Mouse (Mus musculus): Measurements from ENCODE around the gene Gm49361. TPM values are rescaled to one million over a fixed set of nuclear protein-coding genes. Genes with fewer than 3 reads are reported as not detected.
A peak's percentile ranks its signal among the peaks of the same experiment; 100 is the strongest.

The Gm49361 gene
- polyA plus RNA-seq, 1 experiment from 2014 or later, result not detected

GRCm38 (mm10) chr14:57737089-57737488, 8.8 kb downstream of the Gm49361 start:
- no peaks in the 10 kb centered on the region for H3K9me3 ChIP-seq (ENCODE audit: control insufficient read depth, low read length)
- no peak for ATAC-seq (ENCODE audit: low FRiP score, low TSS enrichment)
- H3K27me3 ChIP-seq (ENCODE audit: control insufficient read depth, insufficient read depth, low read length), result no peaks in the 10 kb centered on the region
- H3K4me1 ChIP-seq (ENCODE audit: control insufficient read depth, insufficient read depth, low read length), result peaks cover 26% of the 10 kb centered on the region
- H3K27ac ChIP-seq (ENCODE audit: low read depth, low read length), result no peak overlapping the region
- no peak overlapping the region for H3K4me2 ChIP-seq (replicated peaks; ENCODE audit: low read depth, low read length)
- no peaks in the 10 kb centered on the region for H3K36me3 ChIP-seq (ENCODE audit: control insufficient read depth, insufficient read depth, low read length)
- no peak overlapping the region for H3K9ac ChIP-seq (ENCODE audit: low read depth, low read length)
- H3K4me3 ChIP-seq (ENCODE audit: low read length), result no peak overlapping the region

- H3K27me3 ChIP-seq (ENCODE audit: control insufficient read depth, insufficient read depth, low read length), result no peaks in the 10 kb centered on the region
- ATAC-seq (ENCODE audit: low FRiP score, low TSS enrichment), result no peak
- 67% methylated on average over 4 of the region's 4 CpGs for WGBS
Measured at GRCm38 (mm10) chr14:57736141-57736540, 9.8 kb downstream of the Gm49361 start.

GRCm38 (mm10) chr14:57732668-57733293, 13.1 kb downstream of the Gm49361 start:
- Histone ChIP-seq H3K27ac (ENCODE audit: low read depth, low read length) (no peak overlapping the region), H3K36me3 (ENCODE audit: control insufficient read depth, insufficient read depth, low read length) (peaks cover 2% of the 10 kb centered on the region; the same call in 1 of the 2 replicates), H3K9me3 (ENCODE audit: control insufficient read depth, low read length) (no peaks in the 10 kb centered on the region), H3K4me3 (ENCODE audit: low read length) (no peak overlapping the region), H3K9ac (ENCODE audit: low read depth, low read length) (no peak overlapping the region), H3K4me2 (replicated peaks; ENCODE audit: low read depth, low read length) (no peak overlapping the region), H3K4me1 (ENCODE audit: control insufficient read depth, insufficient read depth, low read length) (peaks cover 43% of the 10 kb centered on the region), H3K27me3 (ENCODE audit: control insufficient read depth, insufficient read depth, low read length) (no peaks in the 10 kb centered on the region)
- no peak for ATAC-seq (ENCODE audit: low FRiP score, low TSS enrichment)
- 50% methylated on average over 6 of the region's 6 CpGs for WGBS

More at GRCm38 (mm10) chr14:57736141-57736540, 9.8 kb downstream of the Gm49361 start:
- peaks cover 2% of the 10 kb centered on the region; the same call in 1 of the 2 replicates for H3K36me3 ChIP-seq (ENCODE audit: control insufficient read depth, insufficient read depth, low read length)
- peaks cover 26% of the 10 kb centered on the region for H3K4me1 ChIP-seq (ENCODE audit: control insufficient read depth, insufficient read depth, low read length)
- H3K4me2 ChIP-seq (replicated peaks; ENCODE audit: low read depth, low read length), result no peak overlapping the region
- no peak overlapping the region for H3K9ac ChIP-seq (ENCODE audit: low read depth, low read length)
- H3K9me3 ChIP-seq (ENCODE audit: control insufficient read depth, low read length), result no peaks in the 10 kb centered on the region
- no peak overlapping the region for H3K4me3 ChIP-seq (ENCODE audit: low read length)
- H3K27ac ChIP-seq (ENCODE audit: low read depth, low read length), result no peak overlapping the region

GRCm38 (mm10) chr14:57730527-57730926, 15.4 kb downstream of the Gm49361 start:
- Histone ChIP-seq H3K4me3 (ENCODE audit: low read length) (no peak overlapping the region), H3K4me1 (ENCODE audit: control insufficient read depth, insufficient read depth, low read length) (peaks cover 28% of the 10 kb centered on the region), H3K9ac (ENCODE audit: low read depth, low read length) (peak overlapping the region; percentile 35; the same call in 1 of the 2 replicates), H3K4me2 (replicated peaks; ENCODE audit: low read depth, low read length) (peak overlapping the region; percentile 9; the same call in 1 of the 2 replicates), H3K27me3 (ENCODE audit: control insufficient read depth, insufficient read depth, low read length) (no peaks in the 10 kb centered on the region), H3K36me3 (ENCODE audit: control insufficient read depth, insufficient read depth, low read length) (peaks cover 2% of the 10 kb centered on the region; the same call in 1 of the 2 replicates), H3K9me3 (ENCODE audit: control insufficient read depth, low read length) (peaks cover 4% of the 10 kb centered on the region; the same call in 1 of the 2 replicates), H3K27ac (ENCODE audit: low read depth, low read length) (peak overlapping the region; percentile 88)
- 38% methylated on average over 9 of the region's 9 CpGs for WGBS
- peak; percentile 56 for ATAC-seq (ENCODE audit: low FRiP score, low TSS enrichment)

- peak overlapping the region; percentile 88 for H3K27ac ChIP-seq (ENCODE audit: low read depth, low read length)
- peaks cover 4% of the 10 kb centered on the region; the same call in 1 of the 2 replicates for H3K9me3 ChIP-seq (ENCODE audit: control insufficient read depth, low read length)
- peak overlapping the region; percentile 35; the same call in 1 of the 2 replicates for H3K9ac ChIP-seq (ENCODE audit: low read depth, low read length)
- ATAC-seq (ENCODE audit: low FRiP score, low TSS enrichment), result peak; percentile 51; the same call in 1 of the 2 replicates
- WGBS, result 54% methylated on average over 5 of the region's 5 CpGs
- H3K4me3 ChIP-seq (ENCODE audit: low read length), result no peak overlapping the region
- peaks cover 2% of the 10 kb centered on the region; the same call in 1 of the 2 replicates for H3K36me3 ChIP-seq (ENCODE audit: control insufficient read depth, insufficient read depth, low read length)
- peaks cover 23% of the 10 kb centered on the region for H3K4me1 ChIP-seq (ENCODE audit: control insufficient read depth, insufficient read depth, low read length)
- H3K27me3 ChIP-seq (ENCODE audit: control insufficient read depth, insufficient read depth, low read length), result no peaks in the 10 kb centered on the region
- peak overlapping the region; percentile 9; the same call in 1 of the 2 replicates for H3K4me2 ChIP-seq (replicated peaks; ENCODE audit: low read depth, low read length)
Measured at GRCm38 (mm10) chr14:57729975-57730499, 15.9 kb downstream of the Gm49361 start.

- Histone ChIP-seq H3K4me2 (replicated peaks; ENCODE audit: low read depth, low read length) (no peak overlapping the region), H3K9ac (ENCODE audit: low read depth, low read length) (no peak overlapping the region), H3K9me3 (ENCODE audit: control insufficient read depth, low read length) (peaks cover 4% of the 10 kb centered on the region; the same call in 1 of the 2 replicates), H3K27ac (ENCODE audit: low read depth, low read length) (peak overlapping the region; percentile 88), H3K27me3 (ENCODE audit: control insufficient read depth, insufficient read depth, low read length) (no peaks in the 10 kb centered on the region), H3K4me3 (ENCODE audit: low read length) (no peak overlapping the region), H3K4me1 (ENCODE audit: control insufficient read depth, insufficient read depth, low read length) (peaks cover 22% of the 10 kb centered on the region), H3K36me3 (ENCODE audit: control insufficient read depth, insufficient read depth, low read length) (peaks cover 2% of the 10 kb centered on the region; the same call in 1 of the 2 replicates)
- ATAC-seq (ENCODE audit: low FRiP score, low TSS enrichment), result no peak
- WGBS, result 79% methylated on average over 8 of the region's 8 CpGs
Measured at GRCm38 (mm10) chr14:57729364-57729763, 16.5 kb downstream of the Gm49361 start.

- ATAC-seq (ENCODE audit: low FRiP score, low TSS enrichment), result no peak
- Histone ChIP-seq H3K4me3 (ENCODE audit: low read length) (no peak overlapping the region), H3K36me3 (ENCODE audit: control insufficient read depth, insufficient read depth, low read length) (peaks cover 5% of the 10 kb centered on the region; the same call in 1 of the 2 replicates), H3K9me3 (ENCODE audit: control insufficient read depth, low read length) (peaks cover 4% of the 10 kb centered on the region; the same call in 1 of the 2 replicates), H3K4me2 (replicated peaks; ENCODE audit: low read depth, low read length) (no peak overlapping the region), H3K4me1 (ENCODE audit: control insufficient read depth, insufficient read depth, low read length) (peaks cover 19% of the 10 kb centered on the region), H3K27ac (ENCODE audit: low read depth, low read length) (no peak overlapping the region), H3K9ac (ENCODE audit: low read depth, low read length) (no peak overlapping the region), H3K27me3 (ENCODE audit: control insufficient read depth, insufficient read depth, low read length) (no peaks in the 10 kb centered on the region)
- WGBS, result 84% methylated on average over 8 of the region's 8 CpGs
Measured at GRCm38 (mm10) chr14:57726172-57726571, 19.7 kb downstream of the Gm49361 start.

GRCm38 (mm10) chr14:57724473-57724872, 21.4 kb downstream of the Gm49361 start:
- Histone ChIP-seq H3K4me1 (ENCODE audit: control insufficient read depth, insufficient read depth, low read length) (peaks cover 3% of the 10 kb centered on the region), H3K9ac (ENCODE audit: low read depth, low read length) (no peak overlapping the region), H3K4me2 (replicated peaks; ENCODE audit: low read depth, low read length) (no peak overlapping the region), H3K27ac (ENCODE audit: low read depth, low read length) (no peak overlapping the region), H3K36me3 (ENCODE audit: control insufficient read depth, insufficient read depth, low read length) (peaks cover 5% of the 10 kb centered on the region; the same call in 1 of the 2 replicates), H3K9me3 (ENCODE audit: control insufficient read depth, low read length) (peaks cover 4% of the 10 kb centered on the region; the same call in 1 of the 2 replicates), H3K4me3 (ENCODE audit: low read length) (no peak overlapping the region), H3K27me3 (ENCODE audit: control insufficient read depth, insufficient read depth, low read length) (no peaks in the 10 kb centered on the region)
- no peak for ATAC-seq (ENCODE audit: low FRiP score, low TSS enrichment)
- 50% methylated on average over 4 of the region's 4 CpGs for WGBS

- no peaks in the 10 kb centered on the region for H3K9me3 ChIP-seq (ENCODE audit: control insufficient read depth, low read length)
- H3K27ac ChIP-seq (ENCODE audit: low read depth, low read length), result no peak overlapping the region
- no peak for ATAC-seq (ENCODE audit: low FRiP score, low TSS enrichment)
- no peak overlapping the region for H3K4me3 ChIP-seq (ENCODE audit: low read length)
- H3K27me3 ChIP-seq (ENCODE audit: control insufficient read depth, insufficient read depth, low read length), result no peaks in the 10 kb centered on the region
- no peak overlapping the region for H3K9ac ChIP-seq (ENCODE audit: low read depth, low read length)
- peaks cover 22% of the 10 kb centered on the region; the same call in 1 of the 2 replicates for H3K36me3 ChIP-seq (ENCODE audit: control insufficient read depth, insufficient read depth, low read length)
- no peaks in the 10 kb centered on the region for H3K4me1 ChIP-seq (ENCODE audit: control insufficient read depth, insufficient read depth, low read length)
- 87% methylated on average over 4 of the region's 4 CpGs for WGBS
- no peak overlapping the region for H3K4me2 ChIP-seq (replicated peaks; ENCODE audit: low read depth, low read length)
Measured at GRCm38 (mm10) chr14:57718245-57718644, 27.7 kb downstream of the Gm49361 start.
